Mouse (Mus musculus) embryonic facial prominence, embryonic 14.5 days (tissue): Measurements from ENCODE around the gene Atp6v1g1. TPM values are rescaled to one million over a fixed set of nuclear protein-coding genes. Genes with fewer than 3 reads are reported as not detected.

Experiments
- ATAC-seq: fragments of 200-750 bp; cut with Nextera tagmentation; 2 replicates; pipeline ENCODE4 v1.8.0; 2017; ENCODE audit warnings: low read depth, moderate number of reproducible peaks, moderate TSS enrichment
- DNase-seq: peaks from one replicate; pipeline ENCODE4 v3.0.0-alpha.2; 2015; ENCODE audit warnings: low spot score
- H3K27ac ChIP-seq: fragments of 300-500 bp; sonication (generic); replicated peaks from 2 replicates; pipeline ENCODE4 v1.5.1; 2014; ENCODE audit warnings: low read depth, mild to moderate bottlenecking, low read length, moderate library complexity
- H3K27me3 ChIP-seq: fragments of 300-500 bp; sonication (generic); replicated peaks from 2 replicates; pipeline ENCODE4 v1.6.1; 2014; ENCODE audit warnings: low read length; ENCODE audit not compliant: control insufficient read depth, insufficient read depth
- H3K36me3 ChIP-seq: fragments of 300-500 bp; sonication (generic); 2 replicates; pipeline ENCODE4 v1.6.1; 2014; ENCODE audit warnings: low read length, mixed read lengths; ENCODE audit not compliant: control insufficient read depth, insufficient read depth
- H3K4me1 ChIP-seq: fragments of 300-500 bp; sonication (generic); 2 replicates; pipeline ENCODE4 v1.6.1; 2014; ENCODE audit warnings: antibody characterized with exemption, low read length; ENCODE audit not compliant: control insufficient read depth, insufficient read depth
- H3K4me2 ChIP-seq: fragments of 300-500 bp; sonication (generic); 2 replicates; pipeline ENCODE4 v1.6.1; 2014; ENCODE audit warnings: low read depth, mild to moderate bottlenecking, low read length, moderate library complexity, mixed read lengths
- H3K4me3 ChIP-seq: fragments of 300-500 bp; sonication (generic); 2 replicates; pipeline ENCODE4 v1.5.1; 2014; ENCODE audit warnings: low read depth, mild to moderate bottlenecking, low read length
- H3K9ac ChIP-seq: fragments of 300-500 bp; sonication (generic); 2 replicates; pipeline ENCODE4 v1.6.1; 2014; ENCODE audit warnings: low read depth, mild to moderate bottlenecking, low read length, moderate library complexity, mixed read lengths
- H3K9me3 ChIP-seq: fragments of 300-500 bp; sonication (generic); 2 replicates; pipeline ENCODE4 v1.6.1; 2016; ENCODE audit warnings: low read length; ENCODE audit not compliant: control insufficient read depth
- WGBS: fragments of 180-500 bp; shearing (Covaris S2); extraction: QIAGEN DNeasy Blood & Tissue Kit; methylation state at CpG from one replicate; pipeline ENCODE4 v1.1.7; 2014; 5-methylcytosine and 5-hydroxymethylcytosine counted together
- polyA plus RNA-seq: library from polyadenylated mRNA; unstranded; fragments of >200 nt; fragmentation: Nextera tagmentation; extraction: Ambion mirVana; gene quantifications from 2 replicates; pipeline ENCODE4 v1.2.1, GENCODE M21; 2014

The Atp6v1g1 gene
- polyA plus RNA-seq, 1 experiment from 2014 or later: 275 TPM

- Histone ChIP-seq H3K9ac (no peak overlapping the region), H3K4me1 (peaks cover 23% of the 10 kb centered on the region), H3K4me2 (no peak overlapping the region), H3K27me3 (no peaks in the 10 kb centered on the region), H3K27ac (0 out of 2 replicates have a peak overlapping the region, but pooled peaks have one; percentile 48), H3K36me3 (no peaks in the 10 kb centered on the region), H3K4me3 (no peak overlapping the region), H3K9me3 (no peaks in the 10 kb centered on the region)
- DNase-seq: peak; percentile 86
- ATAC-seq: peak; percentile 25; the same call in 1 of the 2 replicates
- WGBS: 35% methylated on average over 2 of the region's 2 CpGs
Observed at GRCm38 (mm10) chr4:63542209-63542608, 2.4 kb upstream of the Atp6v1g1 start.

GRCm38 (mm10) chr4:63543746-63544493 is 652 bp upstream of the Atp6v1g1 start:
- 57% methylated on average over 10 of the region's 10 CpGs for WGBS
- peak overlapping the region; percentile 68 for H3K27ac ChIP-seq
- H3K9ac ChIP-seq: peak overlapping the region; percentile 50
- DNase-seq (no peak), ATAC-seq (peak; percentile 28)
- peaks cover 8% of the 10 kb centered on the region for H3K36me3 ChIP-seq
- peak overlapping the region; percentile 84 for H3K4me2 ChIP-seq
- no peaks in the 10 kb centered on the region for H3K9me3 ChIP-seq
- H3K27me3 ChIP-seq: no peaks in the 10 kb centered on the region
- peak overlapping the region; percentile 89 for H3K4me3 ChIP-seq
- peaks cover 25% of the 10 kb centered on the region for H3K4me1 ChIP-seq

GRCm38 (mm10) chr4:63545231-63545958 is 823 bp downstream of the Atp6v1g1 start:
- H3K9ac ChIP-seq: peak overlapping the region; percentile 94
- peak overlapping the region; percentile 89 for H3K4me3 ChIP-seq
- peak overlapping the region; percentile 84 for H3K4me2 ChIP-seq
- no peak for DNase-seq
- no peaks in the 10 kb centered on the region for H3K27me3 ChIP-seq
- H3K9me3 ChIP-seq: no peaks in the 10 kb centered on the region
- H3K36me3 ChIP-seq: peaks cover 18% of the 10 kb centered on the region
- 20% methylated on average over 19 of the region's 26 CpGs for WGBS
- H3K4me1 ChIP-seq: peaks cover 25% of the 10 kb centered on the region
- peak overlapping the region; percentile 78 for H3K27ac ChIP-seq
- ATAC-seq: no peak

- peak; percentile 5; the same call in 1 of the 2 replicates for ATAC-seq
- peak overlapping the region; percentile 94; the same call in 1 of the 2 replicates for H3K9ac ChIP-seq
Observed at GRCm38 (mm10) chr4:63546441-63547055, 2.0 kb downstream of the Atp6v1g1 start.

GRCm38 (mm10) chr4:63547799-63548198 is 3.2 kb downstream of the Atp6v1g1 start:
- WGBS: 29% methylated on average over 1 of the region's 1 CpGs
- Histone ChIP-seq H3K9me3 (no peaks in the 10 kb centered on the region), H3K4me3 (no peak overlapping the region), H3K27me3 (no peaks in the 10 kb centered on the region), H3K9ac (no peak overlapping the region), H3K27ac (no peak overlapping the region), H3K4me1 (peaks cover 25% of the 10 kb centered on the region), H3K4me2 (no peak overlapping the region), H3K36me3 (peaks cover 40% of the 10 kb centered on the region)
- ATAC-seq: no peak
- DNase-seq: no peak

More at GRCm38 (mm10) chr4:63546441-63547055, 2.0 kb downstream of the Atp6v1g1 start:
- H3K4me3 ChIP-seq: peak overlapping the region; percentile 89
- 48% methylated on average over 6 of the region's 6 CpGs for WGBS
- H3K4me1 ChIP-seq: peaks cover 25% of the 10 kb centered on the region
- no peaks in the 10 kb centered on the region for H3K27me3 ChIP-seq
- H3K9me3 ChIP-seq: no peaks in the 10 kb centered on the region
- H3K36me3 ChIP-seq: peaks cover 28% of the 10 kb centered on the region
- peak overlapping the region; percentile 78 for H3K27ac ChIP-seq
- DNase-seq: peak; percentile 77
- H3K4me2 ChIP-seq: peak overlapping the region; percentile 84

GRCm38 (mm10) chr4:63548491-63548890 is 3.9 kb downstream of the Atp6v1g1 start:
- 89% methylated on average over 3 of the region's 3 CpGs for WGBS
- no peak for ATAC-seq
- Histone ChIP-seq H3K4me2 (no peak overlapping the region), H3K36me3 (peaks cover 46% of the 10 kb centered on the region), H3K27ac (no peak overlapping the region), H3K4me1 (peaks cover 25% of the 10 kb centered on the region), H3K27me3 (no peaks in the 10 kb centered on the region), H3K4me3 (no peak overlapping the region), H3K9ac (no peak overlapping the region), H3K9me3 (no peaks in the 10 kb centered on the region)
- no peak for DNase-seq

GRCm38 (mm10) chr4:63550908-63551307 is 6.3 kb downstream of the Atp6v1g1 start:
- no peak for ATAC-seq
- H3K27ac ChIP-seq: no peak overlapping the region
- 93% methylated on average over 3 of the region's 3 CpGs for WGBS
- peaks cover 16% of the 10 kb centered on the region for H3K4me1 ChIP-seq
- H3K9ac ChIP-seq: no peak overlapping the region
- H3K4me3 ChIP-seq: no peak overlapping the region
- no peak for DNase-seq
- peaks cover 62% of the 10 kb centered on the region for H3K36me3 ChIP-seq
- H3K27me3 ChIP-seq: no peaks in the 10 kb centered on the region
- no peaks in the 10 kb centered on the region for H3K9me3 ChIP-seq
- no peak overlapping the region for H3K4me2 ChIP-seq

- H3K27ac ChIP-seq: no peak overlapping the region
- no peak overlapping the region for H3K4me2 ChIP-seq
- no peaks in the 10 kb centered on the region for H3K9me3 ChIP-seq
- H3K36me3 ChIP-seq: peaks cover 62% of the 10 kb centered on the region
- H3K9ac ChIP-seq: no peak overlapping the region
- no peak overlapping the region for H3K4me3 ChIP-seq
- H3K27me3 ChIP-seq: no peaks in the 10 kb centered on the region
- peaks cover 4% of the 10 kb centered on the region; the same call in 1 of the 2 replicates for H3K4me1 ChIP-seq
- DNase-seq (no peak), ATAC-seq (no peak)
- 91% methylated on average over 1 of the region's 1 CpGs for WGBS
Observed at GRCm38 (mm10) chr4:63552865-63553264, 8.3 kb downstream of the Atp6v1g1 start.
